Mouse (Mus musculus) limb, embryonic 11.5 days (tissue): ENCODE measurements around the gene Wdr61. TPM values are rescaled to one million over a fixed set of nuclear protein-coding genes. Genes with fewer than 3 reads are reported as not detected.
"Not testable (repeated sequence)": the region's sequence is repeated elsewhere in the genome, so short reads cannot be mapped to it uniquely, and the experiment has no call there.

Source experiments
- ATAC-seq: fragments of 200-750 bp; cut with Nextera tagmentation; 2 replicates; pipeline ENCODE4 v1.8.0; 2017; ENCODE audit warnings: low read depth; ENCODE audit not compliant: insufficient number of reproducible peaks, low FRiP score, low TSS enrichment
- DNase-seq: peaks from one replicate; pipeline ENCODE4 v3.0.0-alpha.2; 2015; ENCODE audit warnings: low spot score
- H3K27ac ChIP-seq: fragments of 300-500 bp; sonication (generic); replicated peaks from 2 replicates; pipeline ENCODE4 v1.5.1; 2014; ENCODE audit warnings: low read depth, mild to moderate bottlenecking, low read length
- H3K27me3 ChIP-seq: fragments of 300-500 bp; sonication (generic); 2 replicates; pipeline ENCODE4 v1.6.1; 2014; ENCODE audit warnings: mild to moderate bottlenecking, low read length, mixed read lengths; ENCODE audit not compliant: control insufficient read depth, insufficient read depth
- H3K36me3 ChIP-seq: fragments of 300-500 bp; sonication (generic); 2 replicates; pipeline ENCODE4 v1.6.1; 2014; ENCODE audit warnings: mild to moderate bottlenecking, low read length, moderate library complexity, mixed read lengths; ENCODE audit not compliant: control insufficient read depth, insufficient read depth
- H3K4me1 ChIP-seq: fragments of 300-500 bp; sonication (generic); 2 replicates; pipeline ENCODE4 v1.6.1; 2014; ENCODE audit warnings: low read length, mixed read lengths; ENCODE audit not compliant: control insufficient read depth, insufficient read depth
- H3K4me2 ChIP-seq: fragments of 300-500 bp; sonication (generic); 2 replicates; pipeline ENCODE4 v1.6.1; 2014; ENCODE audit warnings: low read depth, mild to moderate bottlenecking, moderate library complexity; ENCODE audit not compliant: severe bottlenecking
- H3K4me3 ChIP-seq: fragments of 300-500 bp; sonication (generic); 2 replicates; pipeline ENCODE4 v1.5.1; 2014; ENCODE audit warnings: low read depth, low read length
- H3K9ac ChIP-seq: fragments of 300-500 bp; sonication (generic); 2 replicates; pipeline ENCODE4 v1.6.1; 2014; ENCODE audit warnings: mild to moderate bottlenecking, low read length
- H3K9me3 ChIP-seq: fragments of 300-500 bp; sonication (generic); 2 replicates; pipeline ENCODE4 v1.6.1; 2016; ENCODE audit warnings: low read length; ENCODE audit not compliant: control insufficient read depth
- WGBS: fragments of 180-500 bp; shearing (Covaris S2); extraction: QIAGEN DNeasy Blood & Tissue Kit; methylation state at CpG from one replicate; pipeline ENCODE4 v1.1.7; 2014; 5-methylcytosine and 5-hydroxymethylcytosine counted together
- polyA plus RNA-seq: library from polyadenylated mRNA; unstranded; fragments of >200 nt; fragmentation: Nextera tagmentation; extraction: Ambion mirVana; gene quantifications from 2 replicates; pipeline ENCODE4 v1.2.1, GENCODE M21; 2014

Wdr61 gene
- polyA plus RNA-seq, 1 experiment from 2014 or later: 182 TPM

DNA sequence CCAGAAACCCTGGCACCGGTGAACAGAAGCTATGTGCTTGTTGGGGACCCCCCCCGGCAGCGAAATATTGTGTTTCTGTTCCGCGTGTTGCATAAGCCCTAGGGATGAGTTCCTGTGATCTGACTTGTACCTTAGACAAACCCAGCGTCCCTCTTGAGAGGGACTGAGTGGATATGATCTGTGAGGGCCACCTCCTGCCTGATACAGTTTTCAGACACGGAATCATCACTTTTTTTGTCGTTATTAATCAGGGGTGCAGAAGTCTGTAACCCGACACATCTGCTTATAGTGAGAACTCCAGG is 34.2 kb downstream of the Wdr61 start:
- Histone ChIP-seq H3K9me3 (no peaks in the 10 kb centered on the region), H3K4me1 (no peaks in the 10 kb centered on the region; the same call in 1 of the 2 replicates), H3K27me3 (peaks cover 21% of the 10 kb centered on the region), H3K4me3 (peak overlapping the region; percentile 58), H3K36me3 (no peaks in the 10 kb centered on the region), H3K9ac (peak overlapping the region; percentile 73), H3K4me2 (peak overlapping the region; percentile 83), H3K27ac (no peak overlapping the region)
- ATAC-seq (no peak), DNase-seq (no peak)
- 23% methylated on average over 9 of the region's 9 CpGs for WGBS

DNA sequence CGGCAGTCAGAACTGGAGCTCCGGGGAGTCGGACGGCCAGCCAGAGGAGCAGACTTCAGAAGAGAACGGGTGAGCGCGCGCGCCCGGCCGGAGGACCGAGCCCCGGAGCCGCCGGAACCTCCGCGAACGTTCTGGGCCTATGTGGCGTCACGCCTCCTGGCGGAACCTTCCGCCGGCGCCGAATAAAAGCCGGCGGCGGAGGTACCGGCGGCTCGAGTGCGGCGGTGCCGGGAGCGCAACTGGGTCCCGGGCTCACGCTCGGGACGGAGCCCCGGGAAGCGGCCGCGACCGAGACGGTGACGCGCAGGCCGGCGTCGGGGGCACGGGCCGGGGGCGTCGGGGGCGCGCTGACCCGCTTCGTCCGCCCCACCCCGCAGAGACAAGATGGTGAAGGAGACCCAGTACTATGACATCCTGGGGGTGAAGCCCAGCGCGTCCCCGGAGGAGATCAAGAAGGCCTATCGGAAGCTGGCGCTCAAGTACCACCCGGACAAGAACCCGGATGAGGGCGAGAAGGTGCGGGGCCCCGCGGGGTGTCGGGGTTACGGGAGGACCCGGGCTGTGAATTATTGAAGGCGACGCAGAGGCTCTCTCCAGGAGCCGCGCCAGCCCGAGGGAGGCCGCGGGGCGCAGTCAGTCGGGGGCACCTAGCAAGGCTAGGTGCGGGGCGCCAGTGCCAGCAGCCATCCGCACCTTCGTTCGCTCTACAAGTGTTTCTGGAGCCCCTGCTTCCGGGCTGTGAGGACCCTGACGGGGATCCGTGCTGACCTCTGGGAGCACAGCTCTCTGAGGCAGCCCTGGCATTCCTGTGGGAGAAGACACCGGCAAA is 34.8 kb downstream of the Wdr61 start:
- ATAC-seq: peak; percentile 61; the same call in 1 of the 2 replicates
- H3K9me3 ChIP-seq: no peaks in the 10 kb centered on the region
- H3K27me3 ChIP-seq: peaks cover 21% of the 10 kb centered on the region
- H3K4me3 ChIP-seq: peak overlapping the region; percentile 58
- no peaks in the 10 kb centered on the region; the same call in 1 of the 2 replicates for H3K4me1 ChIP-seq
- no peaks in the 10 kb centered on the region for H3K36me3 ChIP-seq
- peak overlapping the region; percentile 73 for H3K9ac ChIP-seq
- H3K4me2 ChIP-seq: peak overlapping the region; percentile 83
- no peak overlapping the region for H3K27ac ChIP-seq
- peak; percentile 71 for DNase-seq
- WGBS: under 1% methylated on average over 92 of the region's 92 CpGs

DNA sequence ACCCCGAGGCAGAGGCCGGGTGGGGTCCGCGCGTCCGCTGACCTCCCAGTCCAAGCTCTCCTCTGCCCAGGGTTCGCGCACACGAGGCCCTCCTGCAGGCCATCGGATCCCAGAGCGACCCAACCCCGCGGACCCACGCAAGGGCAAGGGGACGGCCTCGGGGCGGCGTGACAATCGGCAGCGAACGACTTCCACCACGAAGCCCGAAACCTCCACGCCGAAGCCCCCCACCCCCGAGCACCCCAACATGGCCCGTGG is 35.3 kb downstream of the Wdr61 start:
- H3K9ac ChIP-seq: peak overlapping the region; percentile 73
- 0 out of 2 replicates have a peak, but pooled peaks have one; percentile 40 for ATAC-seq
- no peak overlapping the region for H3K27ac ChIP-seq
- H3K36me3 ChIP-seq: no peaks in the 10 kb centered on the region
- 12% methylated on average over 27 of the region's 27 CpGs for WGBS
- H3K4me3 ChIP-seq: peak overlapping the region; percentile 58
- peaks cover 21% of the 10 kb centered on the region for H3K27me3 ChIP-seq
- no peaks in the 10 kb centered on the region for H3K9me3 ChIP-seq
- H3K4me2 ChIP-seq: peak overlapping the region; percentile 83
- H3K4me1 ChIP-seq: no peaks in the 10 kb centered on the region; the same call in 1 of the 2 replicates
- DNase-seq: no peak

GRCm38 (mm10) chr9:54698318-54699086 is 35.8 kb downstream of the Wdr61 start, which contains the start of gene Dnaja4:
Gene Dnaja4, plus strand, starts transcription at chr9:54698873.
- Histone ChIP-seq H3K4me2 (peak within 1 kb of the TSS; percentile 83), H3K27me3 (peaks cover 21% of the 10 kb centered on the region), H3K27ac (no peak within 1 kb of the TSS), H3K4me1 (no peaks in the 10 kb centered on the region; the same call in 1 of the 2 replicates), H3K4me3 (peak within 1 kb of the TSS; percentile 58), H3K9ac (peak within 1 kb of the TSS; percentile 73), H3K36me3 (no peaks in the 10 kb centered on the region), H3K9me3 (no peaks in the 10 kb centered on the region)
- peak; percentile 55; the same call in 1 of the 2 replicates for ATAC-seq
- peak; percentile 26 for DNase-seq
- 63% methylated on average over 17 of the region's 17 CpGs for WGBS

GRCm38 (mm10) chr9:54691241-54691805 is 43.0 kb downstream of the Wdr61 start:
- H3K36me3 ChIP-seq, H3K27ac ChIP-seq, H3K9me3 ChIP-seq, H3K4me1 ChIP-seq, H3K27me3 ChIP-seq, ATAC-seq: not testable (repeated sequence)
- peak; percentile 52 for DNase-seq
- Histone ChIP-seq H3K4me2 (peak overlapping the region; percentile 51), H3K9ac (peak overlapping the region; percentile 27; the same call in 1 of the 2 replicates), H3K4me3 (peak overlapping the region; percentile 19)
- 3% methylated on average over 30 of the region's 31 CpGs for WGBS

DNA sequence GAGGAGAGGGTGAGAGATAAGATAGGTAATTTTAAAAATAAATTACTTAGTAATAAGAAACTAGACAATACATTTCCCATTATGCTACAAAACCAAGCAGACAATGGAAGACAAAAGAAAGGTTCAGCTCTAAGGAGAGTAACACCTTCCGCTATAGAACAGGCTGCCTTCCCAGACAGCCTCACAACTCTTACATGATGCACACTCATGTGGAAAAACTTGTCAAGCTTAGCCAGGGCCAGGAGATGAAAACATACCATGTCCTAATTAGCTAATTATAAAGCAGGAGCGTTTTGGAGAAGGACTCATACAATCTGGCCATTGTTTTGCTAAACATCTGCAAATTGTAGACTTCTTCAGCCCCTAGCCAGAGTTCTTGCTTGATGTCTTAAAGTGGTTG is 43.6 kb downstream of the Wdr61 start:
- not testable (repeated sequence) for H3K4me2 ChIP-seq, ATAC-seq, H3K9ac ChIP-seq, H3K27me3 ChIP-seq, H3K27ac ChIP-seq, H3K9me3 ChIP-seq, H3K4me1 ChIP-seq, H3K4me3 ChIP-seq, DNase-seq, H3K36me3 ChIP-seq
- 71% methylated on average over 2 of the region's 2 CpGs for WGBS

GRCm38 (mm10) chr9:54689446-54689845 is 44.9 kb downstream of the Wdr61 start:
- no peak overlapping the region for H3K9ac ChIP-seq
- H3K36me3 ChIP-seq: no peaks in the 10 kb centered on the region
- no peaks in the 10 kb centered on the region for H3K27me3 ChIP-seq
- H3K4me3 ChIP-seq: no peak overlapping the region
- DNase-seq: no peak
- H3K9me3 ChIP-seq: no peaks in the 10 kb centered on the region
- no peak overlapping the region for H3K27ac ChIP-seq
- H3K4me2 ChIP-seq: no peak overlapping the region
- no peaks in the 10 kb centered on the region for H3K4me1 ChIP-seq
- 79% methylated on average over 8 of the region's 8 CpGs for WGBS
- no peak for ATAC-seq
